Mouse (Mus musculus) lung, postnatal 14 days (tissue): Measurements from ENCODE around the gene Ankrd13d.
A peak's percentile ranks its signal among the peaks of the same experiment; 100 is the strongest.

Experiments
- DNase-seq: peaks from one replicate; pipeline ENCODE4 v3.0.0; 2021

Gene Ankrd13d

GRCm38 (mm10) chr19:4300852-4301734 lies 18.2 kb upstream of the Ankrd13d start:
- no peak for DNase-seq

DNA sequence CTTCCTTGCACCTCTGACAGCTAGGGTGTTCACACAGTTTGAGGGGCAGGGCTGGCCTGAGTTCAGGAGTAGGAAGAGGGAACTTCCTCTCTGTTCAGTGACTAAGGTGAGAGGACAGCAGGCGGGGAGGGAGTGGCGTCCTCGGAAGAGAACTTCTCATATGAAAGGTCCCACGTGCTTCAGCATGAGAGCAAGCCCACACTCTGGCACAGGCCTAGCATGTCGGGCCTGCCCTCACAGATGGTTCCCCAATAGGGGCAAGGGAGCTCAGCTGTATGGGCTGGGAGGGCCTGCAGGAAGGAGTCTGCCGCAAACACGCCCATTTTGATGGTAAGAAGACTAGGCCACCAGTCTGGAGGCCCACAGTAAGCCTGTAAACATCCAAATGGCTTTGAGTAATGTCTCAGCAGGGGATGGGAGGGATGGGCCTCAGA lies 17.4 kb upstream of the Ankrd13d start:
- peak; percentile 42 for DNase-seq

DNA sequence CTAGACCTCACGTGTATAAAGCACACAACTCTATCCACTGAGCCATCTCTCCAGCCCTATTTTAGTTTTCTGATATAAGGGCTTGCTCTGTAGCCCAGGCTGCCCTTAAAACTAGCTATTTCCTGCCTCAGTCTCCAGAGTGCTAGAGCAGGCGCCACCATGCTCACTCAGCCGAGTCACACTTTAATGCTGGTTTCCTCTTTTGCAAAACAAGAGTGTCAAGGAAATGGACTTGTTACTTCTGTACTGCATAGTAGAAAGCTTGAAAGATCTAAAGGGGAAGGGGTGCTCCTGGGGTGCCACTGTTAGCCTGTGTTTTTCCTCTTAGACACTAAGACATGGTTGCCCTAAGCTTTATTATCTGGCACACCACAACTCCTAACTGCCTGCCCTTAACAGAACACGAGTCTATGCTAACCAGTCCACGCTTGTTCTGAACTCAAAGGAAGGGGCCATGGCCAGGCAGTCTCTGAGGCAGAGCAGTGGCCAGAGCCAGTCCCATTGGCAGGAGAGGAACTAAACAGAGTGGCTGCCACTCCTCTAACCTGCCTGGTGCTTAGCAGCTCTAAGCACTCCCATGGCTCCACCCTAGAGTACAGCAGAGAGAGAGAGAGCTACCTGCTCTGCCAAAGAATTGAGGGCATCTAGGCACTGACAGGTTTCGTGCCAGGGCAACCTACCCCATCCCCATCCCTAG lies 16.8 kb upstream of the Ankrd13d start:
- DNase-seq = peak; percentile 19

- DNase-seq = no peak
Observed at GRCm38 (mm10) chr19:4299126-4299525, 16.2 kb upstream of the Ankrd13d start.

DNA sequence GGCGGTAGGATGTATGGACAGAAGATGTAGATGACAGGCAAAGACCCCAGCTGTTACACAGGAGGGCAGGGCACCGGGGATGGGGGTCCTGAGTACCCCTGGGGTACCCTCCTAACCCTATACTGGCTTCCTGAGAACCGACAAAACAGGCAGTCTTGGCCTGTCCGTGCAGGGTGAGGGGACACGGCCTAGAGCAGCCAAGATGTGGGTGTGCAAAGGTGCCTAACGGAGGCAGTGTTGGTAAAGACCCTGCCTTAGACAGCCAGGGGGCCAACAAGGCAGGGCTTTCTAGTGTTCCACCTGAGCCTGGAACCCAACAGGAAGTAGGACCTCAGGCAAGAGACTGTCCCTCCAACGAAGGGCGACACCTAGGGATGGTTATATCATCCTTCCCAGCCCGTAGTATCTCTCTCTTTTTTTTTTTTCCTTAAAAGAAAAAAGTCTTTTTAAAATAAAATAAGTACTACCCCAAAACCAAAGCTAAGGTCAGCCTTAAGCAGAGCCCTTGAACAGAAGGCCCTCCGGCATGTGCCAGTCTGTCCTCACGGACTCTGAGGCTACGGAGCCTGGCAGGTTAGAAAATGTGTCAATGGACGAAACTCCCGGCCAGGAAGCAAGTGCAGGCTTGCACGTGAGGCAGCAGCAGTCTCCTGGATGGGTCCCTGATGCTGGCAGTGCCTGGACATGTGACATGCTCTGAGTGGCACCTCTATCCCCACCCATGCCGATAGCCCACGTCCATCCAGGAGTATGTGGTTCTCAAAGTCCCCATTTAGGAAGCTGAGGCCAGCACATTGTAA lies 15.6 kb upstream of the Ankrd13d start:
- no peak for DNase-seq

DNA sequence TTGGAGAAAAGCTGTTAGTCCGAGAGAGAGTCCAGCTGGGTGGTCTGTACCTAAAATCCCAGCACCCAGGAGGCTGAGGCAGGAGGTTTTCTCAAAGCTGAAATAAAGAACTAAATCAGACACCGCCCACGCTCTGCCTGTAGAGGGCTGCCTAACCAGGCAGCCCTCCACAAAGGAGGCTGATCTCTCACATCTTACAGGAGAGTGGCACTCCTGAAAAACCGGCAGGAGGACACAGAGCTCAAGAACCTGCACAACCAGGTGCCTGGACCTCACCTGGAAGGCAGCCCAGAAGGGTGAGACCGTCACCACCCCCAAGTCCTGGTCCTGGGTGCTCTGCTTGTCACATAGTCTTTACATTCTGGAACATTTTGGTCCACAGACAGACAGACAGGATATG lies 14.9 kb upstream of the Ankrd13d start:
- no peak for DNase-seq

- DNase-seq = no peak
Observed at GRCm38 (mm10) chr19:4296611-4297010, 13.7 kb upstream of the Ankrd13d start.

DNA sequence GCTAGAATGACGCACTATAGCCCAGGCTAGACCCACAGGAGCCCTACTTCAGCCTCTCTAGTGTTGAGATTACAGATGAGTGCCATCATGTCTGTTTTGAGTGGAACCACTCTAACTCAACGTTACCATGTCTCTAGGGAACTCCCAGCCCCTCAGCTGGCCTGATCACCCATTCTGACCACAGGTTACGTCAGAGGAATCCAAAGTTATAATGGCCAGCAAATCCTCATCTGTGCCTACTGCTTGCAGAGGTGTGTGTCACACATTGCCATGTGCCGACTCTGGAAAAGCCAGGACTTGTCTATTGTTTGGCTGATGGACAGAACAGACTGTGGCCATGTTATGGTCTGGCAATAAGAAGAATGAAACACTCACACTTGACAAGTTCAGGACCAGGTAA lies 12.5 kb upstream of the Ankrd13d start:
- no peak for DNase-seq

DNA sequence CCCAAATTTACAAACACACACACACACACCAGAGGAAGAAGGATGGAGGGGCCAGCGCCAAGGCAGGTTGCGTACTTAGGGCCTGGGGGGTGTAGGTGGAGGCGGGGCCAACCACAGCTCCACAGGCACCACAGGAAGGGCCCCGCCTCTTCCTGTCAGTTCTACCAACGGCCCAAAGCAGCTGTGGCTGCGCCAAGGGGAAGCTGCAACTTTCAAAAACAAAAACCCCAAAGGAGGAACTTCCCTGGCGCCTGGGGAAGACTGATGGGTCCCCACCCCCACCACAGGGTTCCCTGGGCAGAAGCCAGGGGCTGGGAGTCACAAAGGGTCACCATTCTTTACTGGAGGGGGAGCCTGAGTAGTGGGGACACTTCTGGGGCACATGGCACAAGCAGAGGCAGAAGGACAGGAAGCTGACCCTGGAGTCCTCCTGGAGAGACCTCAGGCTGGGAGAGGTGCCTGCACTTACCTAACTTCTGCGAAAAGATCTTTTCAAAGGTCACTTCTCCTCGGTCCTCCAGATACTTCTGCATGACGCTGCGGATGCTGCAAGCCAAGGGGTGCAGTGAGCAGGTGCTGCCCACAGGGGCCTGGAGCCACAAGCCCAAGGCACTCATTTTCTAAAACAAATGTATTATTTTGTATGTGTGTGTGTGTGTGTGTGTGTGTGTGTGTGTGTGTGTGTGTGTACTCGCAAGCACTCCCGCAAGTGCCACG lies 11.6 kb upstream of the Ankrd13d start:
- peak; percentile 71 for DNase-seq

GRCm38 (mm10) chr19:4291161-4291560 lies 8.2 kb upstream of the Ankrd13d start:
- no peak for DNase-seq

GRCm38 (mm10) chr19:4290749-4291148 lies 7.8 kb upstream of the Ankrd13d start:
- DNase-seq = no peak

DNA sequence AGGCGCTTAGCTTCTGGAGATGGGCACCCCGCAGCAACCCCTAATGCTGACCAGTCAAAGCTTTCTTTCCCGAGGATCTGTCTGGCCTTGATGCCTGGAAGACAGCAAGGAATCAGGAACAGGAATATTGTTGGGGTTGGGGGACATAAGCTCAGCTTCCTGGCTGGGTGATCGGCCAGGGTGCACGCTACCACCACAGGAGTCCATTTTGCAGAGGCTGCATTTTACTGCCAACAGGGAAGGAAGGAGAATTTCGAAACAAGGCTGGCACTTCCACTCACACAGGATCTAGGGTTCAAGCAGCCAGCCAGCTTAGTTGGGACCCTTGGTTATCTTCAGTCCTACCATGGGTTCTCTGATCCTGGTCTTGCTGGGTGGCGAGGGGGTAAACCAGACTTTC lies 716 bp upstream of the Ankrd13d start:
- no peak for DNase-seq

DNA sequence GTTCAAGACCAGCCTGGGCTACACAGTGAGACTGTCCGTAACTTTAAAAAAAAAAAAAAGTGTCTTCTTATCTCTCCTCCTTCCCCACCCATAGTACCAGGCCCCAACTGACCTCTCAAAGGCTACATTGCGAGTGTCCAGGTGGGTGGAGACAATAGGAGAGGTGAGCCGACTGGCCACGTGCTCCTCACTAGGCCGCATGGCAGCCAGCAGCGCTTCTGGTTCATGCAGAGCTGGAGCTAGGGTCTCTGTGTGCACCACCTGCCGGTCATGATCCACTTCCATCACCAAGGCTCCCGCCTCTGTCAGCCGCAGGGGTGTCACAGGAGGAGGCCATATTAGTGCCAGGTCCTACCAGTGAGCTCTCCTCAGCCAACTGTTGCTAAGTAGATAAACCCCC lies 2.5 kb downstream of the Ankrd13d start:
- no peak for DNase-seq

DNA sequence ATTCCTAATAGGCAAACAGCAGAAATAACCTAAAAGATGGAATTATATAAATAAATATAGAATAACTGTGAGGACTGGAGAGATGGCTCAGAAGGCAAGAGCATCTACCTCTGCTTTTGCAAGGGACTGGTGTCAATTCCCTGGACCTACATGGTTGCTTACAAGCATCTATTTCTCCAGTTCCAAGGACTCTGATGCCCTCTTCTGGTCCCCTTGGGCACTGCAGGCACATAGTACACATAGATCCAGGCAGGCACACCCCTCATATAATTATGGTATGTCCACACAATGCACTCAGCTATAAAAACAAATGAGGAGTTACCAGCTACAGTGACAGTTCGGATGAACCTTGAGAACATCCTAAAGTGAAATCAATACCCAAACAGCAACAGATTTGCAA lies 3.5 kb downstream of the Ankrd13d start:
- no peak for DNase-seq

DNA sequence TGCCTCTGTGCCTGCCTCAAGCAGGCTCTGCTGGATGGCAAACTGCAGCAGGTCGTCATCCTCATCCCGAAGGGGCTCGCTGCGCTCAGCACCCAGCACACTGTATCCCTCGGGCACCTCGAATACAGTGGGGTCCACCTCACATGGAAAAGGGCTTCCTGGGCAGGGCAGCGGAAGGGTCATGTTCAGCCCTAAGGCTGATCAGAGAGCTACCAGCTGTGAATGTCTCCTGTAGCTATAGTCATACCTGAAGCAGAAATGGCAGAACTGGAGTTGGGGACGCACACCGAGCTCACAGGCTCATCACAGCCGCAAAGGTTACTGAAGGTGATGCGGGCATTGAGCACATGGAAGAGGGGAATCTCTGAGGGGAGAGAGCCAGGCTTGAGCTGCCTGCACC lies 12.0 kb downstream of the Ankrd13d start:
- DNase-seq = no peak

GRCm38 (mm10) chr19:4270187-4270586 lies 12.8 kb downstream of the Ankrd13d start:
- no peak for DNase-seq

DNA sequence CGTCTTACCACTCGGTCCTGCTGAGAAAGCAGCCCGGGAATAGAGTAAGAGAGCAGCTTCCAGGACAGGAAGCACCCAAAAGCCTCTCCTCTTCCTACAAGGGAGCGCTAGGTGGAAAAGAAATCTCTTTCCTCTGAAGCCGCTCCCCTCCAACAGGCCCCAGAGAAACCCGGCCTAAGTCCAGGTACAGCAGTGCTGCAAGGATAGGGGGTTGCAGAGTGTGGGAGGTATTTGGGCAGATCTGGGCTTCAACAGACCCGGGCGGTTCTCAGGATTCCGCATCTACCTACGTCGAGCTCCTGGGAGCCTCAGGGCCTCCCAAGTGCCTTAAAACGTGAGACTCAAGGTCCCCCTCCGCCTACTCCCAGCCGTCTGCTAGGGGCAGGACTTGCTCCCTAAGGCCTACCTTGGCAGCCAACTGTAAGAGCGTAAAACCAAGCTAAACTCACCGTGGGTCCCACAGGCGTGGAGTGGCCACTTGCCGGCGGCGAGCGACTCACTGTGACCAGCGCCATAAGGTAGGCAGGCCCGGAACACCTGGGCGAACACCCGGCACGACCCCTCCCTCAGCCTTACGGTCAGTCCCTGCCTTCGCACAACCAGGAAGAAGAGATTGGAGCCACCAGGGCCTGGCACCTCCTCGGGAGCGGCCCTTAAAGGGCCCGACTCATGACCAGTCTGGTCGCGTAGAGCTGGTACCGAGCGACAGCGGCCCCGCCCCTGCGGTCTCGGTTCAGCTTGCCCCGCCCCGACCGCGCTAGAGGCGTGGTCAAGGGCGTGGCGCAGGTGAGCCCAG lies 14.2 kb downstream of the Ankrd13d start, which contains the start of gene Ssh3:
Ssh3 (minus strand) TSS at position 615 of the 796 bp plus-strand sequence.
- DNase-seq = peak; percentile 77

DNA sequence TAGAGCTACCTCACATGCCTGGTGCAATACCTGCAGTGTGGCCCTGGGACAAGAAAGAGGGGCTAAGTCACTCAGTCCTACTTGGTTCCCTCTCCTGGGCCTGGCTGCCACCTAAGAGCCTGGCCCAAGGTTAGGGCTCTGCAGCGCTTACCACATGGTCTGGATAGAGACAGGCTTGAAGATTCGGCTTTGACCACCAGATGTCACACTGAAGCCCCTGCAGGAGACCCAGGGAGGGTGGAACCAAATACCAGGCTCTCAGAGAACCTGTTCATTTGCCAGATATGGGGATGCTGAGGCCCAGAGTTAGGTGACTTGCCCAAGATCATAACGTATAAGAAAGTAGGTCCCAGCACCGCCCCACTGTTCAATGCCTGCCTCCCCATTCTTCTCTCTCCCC lies 17.0 kb downstream of the Ankrd13d start:
- no peak for DNase-seq

GRCm38 (mm10) chr19:4264171-4264780 lies 18.7 kb downstream of the Ankrd13d start:
- no peak for DNase-seq

- no peak for DNase-seq
Observed at GRCm38 (mm10) chr19:4263702-4264101, 19.2 kb downstream of the Ankrd13d start.

DNA sequence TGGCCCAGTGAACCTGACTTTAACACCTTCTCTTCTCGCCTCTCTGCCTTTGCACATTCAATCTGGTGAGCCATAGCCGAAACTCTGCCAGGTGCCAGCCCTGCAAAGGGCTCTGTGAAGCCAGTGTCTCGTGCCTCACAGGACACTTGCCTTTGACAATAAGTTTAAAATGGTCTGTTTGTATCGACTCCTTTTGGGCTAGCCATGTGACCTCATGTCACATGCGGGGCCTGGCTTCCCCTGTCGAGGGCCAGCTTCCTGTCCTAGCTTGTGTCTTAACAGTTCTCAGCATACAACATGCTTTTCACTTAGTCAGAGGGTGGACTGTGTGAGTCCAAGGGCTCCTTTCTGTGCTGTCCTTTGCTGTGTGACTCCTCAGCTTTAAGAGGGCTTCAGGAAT lies 20.2 kb downstream of the Ankrd13d start:
- no peak for DNase-seq
